Mouse (Mus musculus) forebrain, embryonic 14.5 days (tissue): Measurements from ENCODE around the gene Tacc3. TPM values are rescaled to one million over a fixed set of nuclear protein-coding genes. Genes with fewer than 3 reads are reported as not detected.
A peak's percentile ranks its signal among the peaks of the same experiment; 100 is the strongest.

ENCODE experiments used
- ATAC-seq: fragments of 200-750 bp; cut with Nextera tagmentation; 2 replicates; pipeline ENCODE4 v1.8.0; 2017; ENCODE audit warnings: mild to moderate bottlenecking, moderate library complexity
- DNase-seq: peaks from one replicate; pipeline ENCODE4 v3.0.0-alpha.2; 2015; ENCODE audit warnings: low spot score
- H3K27ac ChIP-seq: fragments of 300-500 bp; sonication (generic); 2 replicates; pipeline ENCODE4 v1.5.1; 2014; ENCODE audit warnings: low read depth, mild to moderate bottlenecking, control low read depth, low read length, moderate library complexity
- H3K27me3 ChIP-seq: fragments of 300-500 bp; sonication (generic); replicated peaks from 2 replicates; pipeline ENCODE4 v1.6.1; 2014; ENCODE audit warnings: low read length, control low read depth, mixed read lengths; ENCODE audit not compliant: control insufficient read depth, insufficient read depth
- H3K36me3 ChIP-seq: fragments of 300-500 bp; sonication (generic); 2 replicates; pipeline ENCODE4 v1.6.1; 2014; ENCODE audit warnings: low read length, control low read depth; ENCODE audit not compliant: control insufficient read depth, insufficient read depth
- H3K4me1 ChIP-seq: fragments of 300-500 bp; sonication (generic); 2 replicates; pipeline ENCODE4 v1.6.1; 2014; ENCODE audit warnings: antibody characterized with exemption, low read length, control low read depth; ENCODE audit not compliant: control insufficient read depth, insufficient read depth
- H3K4me2 ChIP-seq: fragments of 300-500 bp; sonication (generic); 2 replicates; pipeline ENCODE4 v1.6.1; 2014; ENCODE audit warnings: mild to moderate bottlenecking, control low read depth, low read length
- H3K4me3 ChIP-seq: fragments of 300-500 bp; sonication (generic); 2 replicates; pipeline ENCODE4 v1.5.1; 2014; ENCODE audit warnings: low read depth, low read length, control low read depth
- H3K9ac ChIP-seq: fragments of 300-500 bp; sonication (generic); 2 replicates; pipeline ENCODE4 v1.6.1; 2014; ENCODE audit warnings: mild to moderate bottlenecking, low read length, control low read depth, moderate library complexity
- H3K9me3 ChIP-seq: fragments of 300-500 bp; sonication (generic); replicated peaks from 2 replicates; pipeline ENCODE4 v1.6.1; 2016; ENCODE audit warnings: low read length, control low read depth, mixed read lengths; ENCODE audit not compliant: control insufficient read depth
- WGBS: fragments of 180-500 bp; shearing (Covaris S2); extraction: QIAGEN DNeasy Blood & Tissue Kit; methylation state at CpG from one replicate; pipeline ENCODE4 v1.1.7; 2014; 5-methylcytosine and 5-hydroxymethylcytosine counted together
- polyA plus RNA-seq: library from polyadenylated mRNA; unstranded; fragments of >200 nt; fragmentation: Nextera tagmentation; extraction: Ambion mirVana; gene quantifications from 2 replicates; pipeline ENCODE4 v1.2.1, GENCODE M21; 2014

Gene Tacc3
- polyA plus RNA-seq, 1 experiment from 2014 or later: 98.2 TPM

GRCm38 (mm10) chr5:33668223-33668622, 10.3 kb downstream of the Tacc3 start:
- Histone ChIP-seq H3K36me3 (peaks cover 76% of the 10 kb centered on the region), H3K9me3 (no peaks in the 10 kb centered on the region), H3K4me3 (no peak overlapping the region), H3K9ac (no peak overlapping the region), H3K4me1 (no peaks in the 10 kb centered on the region), H3K27ac (no peak overlapping the region), H3K4me2 (no peak overlapping the region), H3K27me3 (no peaks in the 10 kb centered on the region)
- DNase-seq: peak; percentile 57
- no peak for ATAC-seq

- H3K4me2 ChIP-seq: no peak overlapping the region
- no peak for ATAC-seq
- no peak overlapping the region for H3K9ac ChIP-seq
- no peak overlapping the region for H3K4me3 ChIP-seq
- WGBS: 86% methylated on average over 5 of the region's 5 CpGs
- peaks cover 4% of the 10 kb centered on the region; the same call in 1 of the 2 replicates for H3K4me1 ChIP-seq
- H3K9me3 ChIP-seq: no peaks in the 10 kb centered on the region
- no peak overlapping the region for H3K27ac ChIP-seq
- no peaks in the 10 kb centered on the region for H3K27me3 ChIP-seq
- peaks cover 66% of the 10 kb centered on the region for H3K36me3 ChIP-seq
- DNase-seq: no peak
Observed at GRCm38 (mm10) chr5:33671659-33672058, 13.7 kb downstream of the Tacc3 start.

DNA sequence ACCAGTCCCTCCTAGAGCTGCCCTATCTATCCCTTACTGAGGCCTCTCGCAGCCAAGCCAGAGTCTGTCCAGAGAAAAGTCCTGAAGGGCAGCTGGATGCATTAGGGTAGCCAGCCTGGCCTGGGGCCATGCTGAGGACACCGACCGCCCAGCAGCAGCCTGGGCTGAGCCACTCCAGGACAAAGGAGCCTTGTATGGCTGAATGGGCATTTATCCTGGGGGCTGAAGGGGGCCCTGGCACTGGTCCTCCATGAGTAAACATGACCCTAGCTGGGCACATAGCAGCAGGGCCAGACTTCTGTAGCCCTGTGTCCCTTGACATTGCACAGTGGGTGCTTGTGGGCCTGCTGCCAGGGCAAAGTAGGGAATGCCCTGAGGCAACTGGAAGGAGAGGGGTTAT, 16.5 kb downstream of the Tacc3 start:
- peak overlapping the region; percentile 22; the same call in 1 of the 2 replicates for H3K27ac ChIP-seq
- H3K9me3 ChIP-seq: no peaks in the 10 kb centered on the region
- H3K4me2 ChIP-seq: no peak overlapping the region
- H3K9ac ChIP-seq: peak overlapping the region; percentile 25; the same call in 1 of the 2 replicates
- H3K27me3 ChIP-seq: no peaks in the 10 kb centered on the region
- peak; percentile 57 for ATAC-seq
- H3K4me1 ChIP-seq: peaks cover 4% of the 10 kb centered on the region; the same call in 1 of the 2 replicates
- 30% methylated on average over 3 of the region's 3 CpGs for WGBS
- peaks cover 38% of the 10 kb centered on the region for H3K36me3 ChIP-seq
- H3K4me3 ChIP-seq: no peak overlapping the region
- DNase-seq: peak; percentile 56

- ATAC-seq: peak; percentile 62
Observed at GRCm38 (mm10) chr5:33675964-33676363, 18.0 kb downstream of the Tacc3 start.

GRCm38 (mm10) chr5:33678244-33678643, 20.3 kb downstream of the Tacc3 start:
- Histone ChIP-seq H3K4me1 (peaks cover 4% of the 10 kb centered on the region; the same call in 1 of the 2 replicates), H3K4me3 (no peak overlapping the region), H3K4me2 (no peak overlapping the region), H3K36me3 (0 out of 2 replicates have a peak, but pooled peaks cover 4% of the 10 kb centered on the region), H3K27ac (no peak overlapping the region), H3K27me3 (no peaks in the 10 kb centered on the region), H3K9me3 (no peaks in the 10 kb centered on the region), H3K9ac (no peak overlapping the region)
- ATAC-seq (no peak), DNase-seq (no peak)
- 88% methylated on average over 5 of the region's 5 CpGs for WGBS

More at GRCm38 (mm10) chr5:33675964-33676363, 18.0 kb downstream of the Tacc3 start:
- peak; percentile 75 for DNase-seq
- Histone ChIP-seq H3K9me3 (no peaks in the 10 kb centered on the region), H3K27ac (no peak overlapping the region), H3K36me3 (peaks cover 26% of the 10 kb centered on the region), H3K4me1 (peaks cover 4% of the 10 kb centered on the region; the same call in 1 of the 2 replicates), H3K4me2 (no peak overlapping the region), H3K27me3 (no peaks in the 10 kb centered on the region), H3K4me3 (no peak overlapping the region), H3K9ac (no peak overlapping the region)
- 0% methylated on average over 1 of the region's 1 CpGs for WGBS

DNA sequence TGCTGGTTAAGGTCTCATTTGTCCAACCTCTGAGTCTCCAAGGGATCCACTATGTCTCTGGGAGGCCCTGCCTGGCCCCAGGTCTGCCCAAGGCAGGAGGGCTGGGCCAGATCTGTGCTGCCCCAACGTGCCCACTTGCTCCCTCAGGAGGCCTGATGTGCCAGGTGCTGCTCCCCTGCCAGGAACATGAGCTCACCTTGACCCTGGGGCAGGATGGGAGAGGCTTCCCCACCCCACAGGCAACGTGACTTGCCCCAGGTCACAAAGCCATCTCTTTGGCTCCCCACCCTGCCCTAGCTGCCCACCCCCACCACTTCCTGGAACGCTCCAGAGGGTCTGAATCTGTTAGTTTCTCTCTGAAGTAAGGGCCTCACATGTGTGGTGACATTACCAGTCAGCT, 23.1 kb downstream of the Tacc3 start:
- no peak overlapping the region for H3K4me3 ChIP-seq
- no peaks in the 10 kb centered on the region for H3K9me3 ChIP-seq
- no peak overlapping the region for H3K9ac ChIP-seq
- H3K4me2 ChIP-seq: no peak overlapping the region
- ATAC-seq (no peak), DNase-seq (no peak)
- no peaks in the 10 kb centered on the region for H3K27me3 ChIP-seq
- H3K27ac ChIP-seq: no peak overlapping the region
- H3K36me3 ChIP-seq: no peaks in the 10 kb centered on the region
- WGBS: 68% methylated on average over 3 of the region's 3 CpGs
- no peaks in the 10 kb centered on the region for H3K4me1 ChIP-seq

GRCm38 (mm10) chr5:33681611-33682388, 23.9 kb downstream of the Tacc3 start:
- DNase-seq (no peak), ATAC-seq (no peak)
- 76% methylated on average over 15 of the region's 15 CpGs for whole genome bisulfite sequencing
- no peaks in the 10 kb centered on the region for H3K27me3 ChIP-seq
- no peak overlapping the region for H3K4me3 ChIP-seq
- H3K9ac ChIP-seq: no peak overlapping the region
- no peaks in the 10 kb centered on the region for H3K36me3 ChIP-seq
- H3K4me2 ChIP-seq: no peak overlapping the region
- H3K4me1 ChIP-seq: no peaks in the 10 kb centered on the region; the same call in 1 of the 2 replicates
- H3K9me3 ChIP-seq: no peaks in the 10 kb centered on the region
- H3K27ac ChIP-seq: no peak overlapping the region

GRCm38 (mm10) chr5:33682963-33683362, 25.0 kb downstream of the Tacc3 start:
- no peaks in the 10 kb centered on the region for H3K9me3 ChIP-seq
- no peak for DNase-seq
- no peaks in the 10 kb centered on the region for H3K27me3 ChIP-seq
- 62% methylated on average over 4 of the region's 4 CpGs for WGBS
- H3K36me3 ChIP-seq: no peaks in the 10 kb centered on the region
- H3K27ac ChIP-seq: no peak overlapping the region
- H3K4me3 ChIP-seq: no peak overlapping the region
- no peak overlapping the region for H3K4me2 ChIP-seq
- peaks cover 5% of the 10 kb centered on the region for H3K4me1 ChIP-seq
- no peak for ATAC-seq
- no peak overlapping the region for H3K9ac ChIP-seq
